Comparison of ENCODE assay signal across 9 mouse cellular contexts in the genomic region with DNA sequence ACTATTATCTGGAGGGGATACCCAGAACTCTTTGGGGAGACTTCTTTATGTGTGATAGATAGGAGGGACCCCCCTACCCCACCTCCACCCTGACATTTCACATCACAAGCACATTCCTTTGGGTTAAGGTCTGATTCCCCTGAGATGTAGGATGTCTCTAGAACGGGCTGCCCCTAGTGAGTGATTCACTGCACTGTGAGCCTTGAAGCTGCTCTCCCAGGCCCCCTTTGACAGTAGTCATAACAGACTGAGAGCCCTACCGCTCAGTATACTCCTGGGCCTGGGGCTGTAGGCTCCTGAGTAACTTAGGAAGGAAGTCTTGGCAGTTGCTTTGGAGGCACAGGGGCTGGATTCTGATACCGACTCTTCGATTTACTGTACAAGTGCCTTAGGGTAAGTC. TPM values are rescaled to one million over a fixed set of nuclear protein-coding genes. Genes with fewer than 3 reads are reported as not detected.
DNase-seq lines count a peak whose midpoint lies in the region; ATAC-seq and TF ChIP-seq lines count a peak whose summit lies in the region.
"Had no signal": no experiment of that assay in that cellular context is flagged by ENCODE, and none has a peak within 500 bp of the region (broad histone marks: within the 10 kb centered on the region; RNA-seq: fewer than 3 reads in every experiment).

No protein-coding gene starts in this region.

- peak overlapping the region; percentile 74 for H3K9ac ChIP-seq in kidney, postnatal 0 days (ENCODE audit: low read depth, low read length)
- peak overlapping the region; percentile 72 for H3K9ac ChIP-seq in embryonic facial prominence, embryonic 13.5 days
- peak overlapping the region; percentile 55 for H3K9ac ChIP-seq in hindbrain, postnatal 0 days (replicated peaks; ENCODE audit: low read length)
- H3K9ac ChIP-seq in midbrain, embryonic 16.5 days (ENCODE audit: low read depth, low read length): peak overlapping the region; percentile 76; the same call in 1 of the 2 replicates

- DNase-seq in kidney, postnatal 0 days (ENCODE audit: low spot score): no peak
- DNase-seq in kidney, postnatal 4 days: no peak
- DNase-seq in hindbrain, postnatal 0 days (ENCODE audit: low spot score): no peak
- DNase-seq in natural killer cell, adult 2 months (ENCODE audit: low spot score in 2 of 2): no peak
- no peak for DNase-seq in spleen, postnatal 4 days (ENCODE audit: low spot score in 2 of 2)

- H3K27ac ChIP-seq in kidney, postnatal 0 days: peak overlapping the region; percentile 1; the same call in 1 of the 2 replicates
- no peak overlapping the region for H3K27ac ChIP-seq in embryonic facial prominence, embryonic 13.5 days
- H3K27ac ChIP-seq in hindbrain, postnatal 0 days: no peak overlapping the region
- no peak overlapping the region for H3K27ac ChIP-seq in midbrain, embryonic 16.5 days (ENCODE audit: low read length)

- no peak for ATAC-seq in kidney, postnatal 0 days (replicated peaks; ENCODE audit: low FRiP score, low read depth)
- 0 out of 2 replicates have a peak, but pooled peaks have one; percentile 7 for ATAC-seq in embryonic facial prominence, embryonic 13.5 days (ENCODE audit: insufficient number of reproducible peaks, insufficient read depth, low FRiP score, low TSS enrichment, low read depth)
- ATAC-seq in hindbrain, postnatal 0 days: 0 out of 2 replicates have a peak, but pooled peaks have one; percentile 1
- ATAC-seq in midbrain, embryonic 16.5 days: peak; percentile 14; the same call in 1 of the 2 replicates
- no peak for ATAC-seq in megakaryocyte progenitor cell, adult 5-6 weeks (replicated peaks; ENCODE audit: poor library complexity)
- ATAC-seq: Patski had no signal

- peak overlapping the region; percentile 68 for H3K4me2 ChIP-seq in kidney, postnatal 0 days (ENCODE audit: low read length)
- H3K4me2 ChIP-seq in embryonic facial prominence, embryonic 13.5 days: peak overlapping the region; percentile 79
- peak overlapping the region; percentile 66 for H3K4me2 ChIP-seq in hindbrain, postnatal 0 days (ENCODE audit: low read depth, low read length)
- peak overlapping the region; percentile 89 for H3K4me2 ChIP-seq in midbrain, embryonic 16.5 days (ENCODE audit: low read length)

- TF ChIP-seq CTCF in kidney, postnatal 0 days (IDR thresholded peaks at IDR 0.05; ENCODE audit: low read depth): no peak
- peak; percentile 18; the same call in 1 of the 2 replicates for TF ChIP-seq CTCF in hindbrain, postnatal 0 days (IDR thresholded peaks at IDR 0.05; ENCODE audit: low read depth)

- no peaks in the 10 kb centered on the region for H3K27me3 ChIP-seq in kidney, postnatal 0 days (ENCODE audit: insufficient read depth, low read length)
- no peaks in the 10 kb centered on the region; the same call in 1 of the 2 replicates for H3K27me3 ChIP-seq in embryonic facial prominence, embryonic 13.5 days
- no peaks in the 10 kb centered on the region for H3K27me3 ChIP-seq in hindbrain, postnatal 0 days (ENCODE audit: insufficient read depth, low read length)
- no peaks in the 10 kb centered on the region for H3K27me3 ChIP-seq in midbrain, embryonic 16.5 days (ENCODE audit: control insufficient read depth, insufficient read depth, low read depth, low read length)
- H3K27me3 ChIP-seq: Patski had no signal

- peak overlapping the region; percentile 65 for H3K4me3 ChIP-seq in kidney, postnatal 0 days (replicated peaks; ENCODE audit: low read depth, low read length)
- peak overlapping the region; percentile 58 for H3K4me3 ChIP-seq in embryonic facial prominence, embryonic 13.5 days
- H3K4me3 ChIP-seq in hindbrain, postnatal 0 days (ENCODE audit: low read length): peak overlapping the region; percentile 53
- peak overlapping the region; percentile 72 for H3K4me3 ChIP-seq in midbrain, embryonic 16.5 days (ENCODE audit: low read depth, low read length)

- no peaks in the 10 kb centered on the region for H3K9me3 ChIP-seq in kidney, postnatal 0 days (replicated peaks; ENCODE audit: low read length)
- H3K9me3 ChIP-seq in embryonic facial prominence, embryonic 13.5 days: no peaks in the 10 kb centered on the region
- H3K9me3 ChIP-seq in hindbrain, postnatal 0 days (ENCODE audit: low read length): no peaks in the 10 kb centered on the region
- no peaks in the 10 kb centered on the region for H3K9me3 ChIP-seq in midbrain, embryonic 16.5 days (replicated peaks; ENCODE audit: control insufficient read depth, low read length, poor library complexity, severe bottlenecking)

- WGBS in kidney, postnatal 0 days: 24% methylated on average over 4 of the region's 4 CpGs
- WGBS in embryonic facial prominence, embryonic 13.5 days: 39% methylated on average over 4 of the region's 4 CpGs
- 55% methylated on average over 4 of the region's 4 CpGs for WGBS in hindbrain, postnatal 0 days
- 67% methylated on average over 4 of the region's 4 CpGs for WGBS in midbrain, embryonic 16.5 days

- H3K4me1 ChIP-seq in kidney, postnatal 0 days (replicated peaks; ENCODE audit: insufficient read depth, low read length): peaks cover 37% of the 10 kb centered on the region
- H3K4me1 ChIP-seq in embryonic facial prominence, embryonic 13.5 days: peaks cover 46% of the 10 kb centered on the region
- peaks cover 10% of the 10 kb centered on the region for H3K4me1 ChIP-seq in hindbrain, postnatal 0 days (ENCODE audit: insufficient read depth, low read length)
- H3K4me1 ChIP-seq in midbrain, embryonic 16.5 days (ENCODE audit: control insufficient read depth, insufficient read depth, low read length): peaks cover 4% of the 10 kb centered on the region; the same call in 1 of the 2 replicates

- H3K36me3 ChIP-seq in kidney, postnatal 0 days (ENCODE audit: insufficient read depth, low read length): no peaks in the 10 kb centered on the region
- no peaks in the 10 kb centered on the region for H3K36me3 ChIP-seq in embryonic facial prominence, embryonic 13.5 days
- no peaks in the 10 kb centered on the region for H3K36me3 ChIP-seq in hindbrain, postnatal 0 days (ENCODE audit: insufficient read depth, low read length)
- H3K36me3 ChIP-seq in midbrain, embryonic 16.5 days (ENCODE audit: control insufficient read depth, insufficient read depth, low read length): no peaks in the 10 kb centered on the region

RNA-seq across cellular contexts. Expression of a gene that starts 1.2 kb away (rescaled TPM):
- polyA plus RNA-seq in kidney, postnatal 0 days (2015; fragmentation: Nextera tagmentation; extraction: Ambion mirVana): 13.8 and 15.1 TPM in 2 replicates
- 3.9 and 4.0 TPM in 2 replicates for polyA plus RNA-seq in embryonic facial prominence, embryonic 13.5 days (2015; fragmentation: Nextera tagmentation; extraction: Ambion mirVana)
- total RNA-seq in hindbrain, postnatal 0 days (2014; rRNA removed): 6.4 and 9.1 TPM in 2 replicates
- 3.9 and 4.7 TPM in 2 replicates for polyA plus RNA-seq in hindbrain, postnatal 0 days (2015; fragmentation: Nextera tagmentation; extraction: Ambion mirVana)
- polyA plus RNA-seq in midbrain, embryonic 16.5 days (2015; fragmentation: Nextera tagmentation; extraction: Ambion mirVana): 4.6 and 4.8 TPM in 2 replicates
- 0.05 TPM in 1 of 2 replicates, not detected in the other for total RNA-seq in megakaryocyte progenitor cell, adult 5-6 weeks (2015)
- total RNA-seq in megakaryocyte progenitor cell, adult 5-6 weeks (2017): 0.04 TPM in 1 of 2 replicates, not detected in the other

RNA-seq across cellular contexts. Expression of a gene that starts 50.1 kb away (rescaled TPM):
- polyA plus RNA-seq in kidney, postnatal 0 days (2015; fragmentation: Nextera tagmentation; extraction: Ambion mirVana): not detected in 2 replicates
- polyA plus RNA-seq in embryonic facial prominence, embryonic 13.5 days (2015; fragmentation: Nextera tagmentation; extraction: Ambion mirVana): not detected in 2 replicates
- total RNA-seq in hindbrain, postnatal 0 days (2014; rRNA removed): 0.18 TPM in 1 of 2 replicates, not detected in the other
- polyA plus RNA-seq in hindbrain, postnatal 0 days (2015; fragmentation: Nextera tagmentation; extraction: Ambion mirVana): 0.18 and 0.20 TPM in 2 replicates
- 0.05 TPM in 1 of 2 replicates, not detected in the other for polyA plus RNA-seq in midbrain, embryonic 16.5 days (2015; fragmentation: Nextera tagmentation; extraction: Ambion mirVana)
- total RNA-seq in megakaryocyte progenitor cell, adult 5-6 weeks (2015): not detected in 2 replicates
- total RNA-seq in megakaryocyte progenitor cell, adult 5-6 weeks (2017): not detected in 2 replicates
- polyA plus RNA-seq: Patski had no signal

Comparison
In these comparisons a context has a peak if more than half of its experiments do, and no peak if none do; other contexts are left out.
1. ATAC-seq: peak in embryonic facial prominence, embryonic 13.5 days (single experiment), hindbrain, postnatal 0 days (single experiment) and midbrain, embryonic 16.5 days (single experiment); none in kidney, postnatal 0 days (single experiment) and megakaryocyte progenitor cell, adult 5-6 weeks (single experiment).
2. Peak in every context shown above with its lines, with median percentiles within 50 percentile points of each other: H3K4me2 ChIP-seq, H3K4me3 ChIP-seq and H3K9ac ChIP-seq.